Mouse (Mus musculus): ENCODE measurements around the gene Zdhhc14. TPM values are rescaled to one million over a fixed set of nuclear protein-coding genes. Genes with fewer than 3 reads are reported as not detected.

Zdhhc14 gene
- polyA plus RNA-seq, 1 experiment from 2014 or later, result 5.0 TPM

DNA sequence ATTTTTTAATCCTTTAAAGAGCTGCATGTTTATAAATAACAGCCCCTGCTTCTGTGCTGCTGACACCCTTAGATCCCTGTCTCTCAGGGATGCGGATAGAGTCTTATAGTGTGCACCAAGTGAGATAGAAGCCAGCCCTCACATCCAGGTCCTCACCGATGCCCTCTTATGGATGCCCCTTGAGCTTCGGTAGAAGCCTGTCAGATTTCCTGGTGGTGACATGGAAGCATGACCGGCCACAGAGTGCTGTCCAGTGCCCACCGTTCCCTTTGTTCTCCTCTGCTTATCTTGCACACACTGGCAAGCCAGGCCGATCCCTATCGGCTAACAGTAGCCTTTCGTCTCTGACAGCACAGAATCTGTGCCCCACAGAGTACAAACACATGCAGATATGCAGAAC is 183.6 kb downstream of the Zdhhc14 start:
- Histone ChIP-seq H3K27ac (ENCODE audit: low read depth, low read length) (no peak overlapping the region), H3K9me3 (ENCODE audit: control insufficient read depth, low read length) (peaks cover 3% of the 10 kb centered on the region; the same call in 1 of the 2 replicates), H3K27me3 (replicated peaks; ENCODE audit: control insufficient read depth, insufficient read depth, low read length) (no peaks in the 10 kb centered on the region), H3K36me3 (ENCODE audit: control insufficient read depth, insufficient read depth, low read length) (no peaks in the 10 kb centered on the region), H3K4me1 (ENCODE audit: control insufficient read depth, insufficient read depth, low read depth, low read length) (no peaks in the 10 kb centered on the region), H3K9ac (ENCODE audit: low read depth, low read length) (no peak overlapping the region), H3K4me3 (ENCODE audit: low read length) (no peak overlapping the region), H3K4me2 (ENCODE audit: low read length) (no peak overlapping the region)
- WGBS, result 63% methylated on average over 8 of the region's 8 CpGs
- ATAC-seq, result no peak

DNA sequence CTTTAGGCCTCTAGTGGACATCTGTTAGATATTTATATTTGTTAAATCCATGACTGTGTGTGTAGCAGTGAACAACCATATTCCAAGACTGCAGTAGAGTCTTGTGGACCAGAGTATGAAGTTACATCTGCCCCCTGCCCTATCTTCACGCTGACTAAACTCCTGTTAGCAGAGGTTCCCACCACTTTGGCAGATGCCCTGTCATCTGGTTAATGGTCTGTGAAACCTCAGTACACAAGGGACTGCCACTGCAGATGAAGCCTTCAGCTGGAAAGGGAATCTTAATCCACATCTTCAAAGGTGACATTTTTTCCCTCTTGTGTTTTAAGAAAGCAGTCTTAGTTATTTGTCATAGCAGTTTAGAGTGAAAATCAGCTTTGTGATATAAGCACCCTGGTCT is 187.0 kb downstream of the Zdhhc14 start:
- H3K27me3 ChIP-seq (replicated peaks; ENCODE audit: control insufficient read depth, insufficient read depth, low read length), result no peaks in the 10 kb centered on the region
- no peak overlapping the region for H3K27ac ChIP-seq (ENCODE audit: low read depth, low read length)
- no peak overlapping the region for H3K4me3 ChIP-seq (ENCODE audit: low read length)
- no peaks in the 10 kb centered on the region for H3K4me1 ChIP-seq (ENCODE audit: control insufficient read depth, insufficient read depth, low read depth, low read length)
- no peak overlapping the region for H3K9ac ChIP-seq (ENCODE audit: low read depth, low read length)
- no peak overlapping the region for H3K4me2 ChIP-seq (ENCODE audit: low read length)
- WGBS, result 21% methylated on average over 1 of the region's 1 CpGs
- no peak for ATAC-seq
- peaks cover 3% of the 10 kb centered on the region; the same call in 1 of the 2 replicates for H3K9me3 ChIP-seq (ENCODE audit: control insufficient read depth, low read length)
- H3K36me3 ChIP-seq (ENCODE audit: control insufficient read depth, insufficient read depth, low read length), result no peaks in the 10 kb centered on the region

DNA sequence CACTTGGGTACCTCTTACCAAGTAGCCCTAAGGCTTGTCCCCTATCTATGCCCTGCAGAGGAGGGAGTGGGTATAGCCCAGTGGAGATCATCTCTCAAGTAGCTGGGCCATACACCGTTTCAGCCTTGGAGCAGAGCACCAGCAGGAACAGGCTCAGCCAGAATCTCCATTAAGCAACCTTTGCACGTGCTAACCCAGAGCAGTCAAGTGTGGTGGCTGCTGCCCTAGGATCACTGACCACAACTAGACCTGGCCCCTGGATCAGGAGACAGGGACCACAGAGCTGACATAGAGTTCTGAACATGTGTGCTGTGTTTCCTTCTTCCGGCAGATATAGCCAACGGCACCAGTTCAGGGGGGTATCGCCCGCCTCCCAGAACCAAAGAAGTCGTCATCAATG is 193.0 kb downstream of the Zdhhc14 start:
- Histone ChIP-seq H3K27me3 (replicated peaks; ENCODE audit: control insufficient read depth, insufficient read depth, low read length) (no peaks in the 10 kb centered on the region), H3K4me3 (ENCODE audit: low read length) (no peak overlapping the region), H3K4me2 (ENCODE audit: low read length) (no peak overlapping the region), H3K9ac (ENCODE audit: low read depth, low read length) (no peak overlapping the region), H3K9me3 (ENCODE audit: control insufficient read depth, low read length) (no peaks in the 10 kb centered on the region), H3K36me3 (ENCODE audit: control insufficient read depth, insufficient read depth, low read length) (no peaks in the 10 kb centered on the region), H3K4me1 (ENCODE audit: control insufficient read depth, insufficient read depth, low read depth, low read length) (no peaks in the 10 kb centered on the region), H3K27ac (ENCODE audit: low read depth, low read length) (no peak overlapping the region)
- WGBS, result 93% methylated on average over 7 of the region's 7 CpGs
- ATAC-seq, result no peak

DNA sequence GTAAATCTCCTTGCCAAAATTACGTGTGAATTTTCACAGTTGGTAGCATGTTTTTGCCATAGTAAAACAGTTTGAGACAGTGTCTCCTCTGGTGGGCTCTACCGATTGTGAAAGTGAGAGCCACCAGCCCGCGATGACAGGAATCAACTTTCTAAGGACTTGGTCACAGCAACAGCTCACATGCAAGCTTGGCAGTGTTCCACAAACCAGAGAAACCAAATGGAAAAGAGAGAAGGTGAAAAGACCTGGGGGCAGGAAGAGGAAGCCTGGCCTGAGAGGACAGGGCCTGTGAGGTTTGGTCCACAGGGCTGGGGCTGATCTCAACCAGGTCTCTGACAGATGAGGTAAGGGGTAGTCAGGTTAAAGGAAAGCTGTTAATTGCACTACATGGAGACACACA is 195.5 kb downstream of the Zdhhc14 start:
- 80% methylated on average over 4 of the region's 4 CpGs for WGBS
- H3K4me2 ChIP-seq (ENCODE audit: low read length), result no peak overlapping the region
- H3K9me3 ChIP-seq (ENCODE audit: control insufficient read depth, low read length), result no peaks in the 10 kb centered on the region
- H3K4me3 ChIP-seq (ENCODE audit: low read length), result no peak overlapping the region
- no peaks in the 10 kb centered on the region for H3K4me1 ChIP-seq (ENCODE audit: control insufficient read depth, insufficient read depth, low read depth, low read length)
- no peak for ATAC-seq
- no peaks in the 10 kb centered on the region for H3K27me3 ChIP-seq (replicated peaks; ENCODE audit: control insufficient read depth, insufficient read depth, low read length)
- no peak overlapping the region for H3K27ac ChIP-seq (ENCODE audit: low read depth, low read length)
- no peak overlapping the region for H3K9ac ChIP-seq (ENCODE audit: low read depth, low read length)
- no peaks in the 10 kb centered on the region for H3K36me3 ChIP-seq (ENCODE audit: control insufficient read depth, insufficient read depth, low read length)

DNA sequence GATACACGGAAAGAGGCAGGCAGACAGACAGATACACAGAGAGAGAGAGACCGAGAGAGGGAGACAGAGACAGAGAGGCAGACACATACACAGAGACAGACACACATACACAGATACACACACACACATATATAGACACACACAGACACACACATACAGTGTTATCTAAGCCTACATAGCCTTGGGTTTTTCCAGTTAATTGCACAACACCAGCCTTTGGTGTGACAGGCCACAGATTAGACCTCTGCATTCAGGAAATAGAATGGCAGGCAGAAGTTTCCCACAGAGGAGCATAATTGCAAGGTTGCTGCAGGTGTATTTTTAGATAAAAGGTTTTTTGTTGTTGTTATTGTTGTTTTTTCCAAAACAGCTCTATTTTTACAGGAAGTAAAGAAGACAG is 195.9 kb downstream of the Zdhhc14 start:
- no peak overlapping the region for H3K27ac ChIP-seq (ENCODE audit: low read depth, low read length)
- H3K36me3 ChIP-seq (ENCODE audit: control insufficient read depth, insufficient read depth, low read length), result no peaks in the 10 kb centered on the region
- no peaks in the 10 kb centered on the region for H3K27me3 ChIP-seq (replicated peaks; ENCODE audit: control insufficient read depth, insufficient read depth, low read length)
- ATAC-seq, result no peak
- H3K9me3 ChIP-seq (ENCODE audit: control insufficient read depth, low read length), result no peaks in the 10 kb centered on the region
- no peak overlapping the region for H3K4me3 ChIP-seq (ENCODE audit: low read length)
- H3K9ac ChIP-seq (ENCODE audit: low read depth, low read length), result no peak overlapping the region
- H3K4me1 ChIP-seq (ENCODE audit: control insufficient read depth, insufficient read depth, low read depth, low read length), result peaks cover 2% of the 10 kb centered on the region; the same call in 1 of the 2 replicates
- no peak overlapping the region for H3K4me2 ChIP-seq (ENCODE audit: low read length)
- 77% methylated on average over 2 of the region's 2 CpGs for WGBS

DNA sequence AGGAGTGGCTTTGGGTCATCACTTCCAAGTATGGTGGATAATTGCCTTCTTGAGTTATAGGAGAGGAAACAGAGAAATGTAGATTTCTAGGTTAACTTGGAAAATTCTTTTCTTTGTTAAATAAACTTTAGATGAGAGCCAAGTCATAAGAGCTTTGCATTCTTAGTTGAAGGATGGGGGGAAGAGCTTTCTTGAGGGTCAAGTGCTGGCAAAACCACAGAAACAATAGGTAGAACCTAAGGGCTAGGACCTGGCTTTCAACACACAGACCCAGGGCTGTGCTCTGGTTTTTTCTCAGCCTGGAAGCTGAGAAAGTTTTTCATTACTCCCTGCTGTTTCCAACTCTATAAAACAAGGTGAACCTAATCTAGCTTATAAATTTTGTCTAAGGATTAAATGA is 196.3 kb downstream of the Zdhhc14 start:
- no peaks in the 10 kb centered on the region for H3K36me3 ChIP-seq (ENCODE audit: control insufficient read depth, insufficient read depth, low read length)
- peaks cover 3% of the 10 kb centered on the region; the same call in 1 of the 2 replicates for H3K4me1 ChIP-seq (ENCODE audit: control insufficient read depth, insufficient read depth, low read depth, low read length)
- no peak overlapping the region for H3K27ac ChIP-seq (ENCODE audit: low read depth, low read length)
- H3K9me3 ChIP-seq (ENCODE audit: control insufficient read depth, low read length), result no peaks in the 10 kb centered on the region
- no peak overlapping the region for H3K4me2 ChIP-seq (ENCODE audit: low read length)
- no peak overlapping the region for H3K4me3 ChIP-seq (ENCODE audit: low read length)
- ATAC-seq, result no peak
- no peaks in the 10 kb centered on the region for H3K27me3 ChIP-seq (replicated peaks; ENCODE audit: control insufficient read depth, insufficient read depth, low read length)
- no peak overlapping the region for H3K9ac ChIP-seq (ENCODE audit: low read depth, low read length)

DNA sequence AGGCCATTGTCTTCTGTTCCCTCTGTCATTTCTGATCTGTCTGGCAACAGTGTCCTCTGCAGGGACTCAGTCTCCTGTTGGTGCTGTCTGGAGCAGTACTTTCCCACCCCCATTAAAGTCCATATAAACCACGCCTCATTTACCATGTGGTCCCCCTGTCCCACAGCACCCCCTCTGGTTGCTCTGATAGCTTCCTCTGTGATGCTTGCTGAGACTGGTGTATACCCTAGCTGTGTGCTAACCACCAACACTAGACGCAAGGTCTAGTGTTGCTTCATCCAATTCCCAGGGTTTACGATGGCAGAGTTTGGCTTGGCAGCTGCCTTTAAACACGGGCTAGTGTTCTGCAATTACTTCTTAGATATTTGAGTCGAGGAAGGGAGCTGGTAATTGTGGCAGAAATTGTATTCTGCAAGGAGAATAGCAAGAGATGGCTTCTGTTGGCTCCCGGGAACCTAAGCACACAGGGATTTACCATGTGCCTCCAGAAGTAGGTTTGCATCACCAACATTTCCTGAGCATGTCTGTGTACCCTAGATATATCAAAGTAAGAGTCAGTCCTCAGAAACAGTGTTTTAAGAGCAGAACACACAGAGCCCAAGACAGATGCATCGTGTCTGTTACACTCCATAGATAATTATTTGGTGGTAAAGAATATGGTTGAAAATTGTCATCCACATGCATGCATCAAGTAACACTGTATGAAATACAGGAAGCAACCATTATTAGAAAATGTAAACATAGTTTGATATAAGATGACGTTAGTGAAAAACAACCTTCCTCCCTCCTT is 198.6 kb downstream of the Zdhhc14 start:
- 89% methylated on average over 8 of the region's 8 CpGs for WGBS
- H3K9me3 ChIP-seq (ENCODE audit: control insufficient read depth, low read length), result no peaks in the 10 kb centered on the region
- H3K4me3 ChIP-seq (ENCODE audit: low read length), result no peak overlapping the region
- no peak for ATAC-seq
- no peaks in the 10 kb centered on the region for H3K27me3 ChIP-seq (replicated peaks; ENCODE audit: control insufficient read depth, insufficient read depth, low read length)
- no peak overlapping the region for H3K27ac ChIP-seq (ENCODE audit: low read depth, low read length)
- no peaks in the 10 kb centered on the region for H3K36me3 ChIP-seq (ENCODE audit: control insufficient read depth, insufficient read depth, low read length)
- peaks cover 3% of the 10 kb centered on the region; the same call in 1 of the 2 replicates for H3K4me1 ChIP-seq (ENCODE audit: control insufficient read depth, insufficient read depth, low read depth, low read length)
- H3K9ac ChIP-seq (ENCODE audit: low read depth, low read length), result no peak overlapping the region
- no peak overlapping the region for H3K4me2 ChIP-seq (ENCODE audit: low read length)

DNA sequence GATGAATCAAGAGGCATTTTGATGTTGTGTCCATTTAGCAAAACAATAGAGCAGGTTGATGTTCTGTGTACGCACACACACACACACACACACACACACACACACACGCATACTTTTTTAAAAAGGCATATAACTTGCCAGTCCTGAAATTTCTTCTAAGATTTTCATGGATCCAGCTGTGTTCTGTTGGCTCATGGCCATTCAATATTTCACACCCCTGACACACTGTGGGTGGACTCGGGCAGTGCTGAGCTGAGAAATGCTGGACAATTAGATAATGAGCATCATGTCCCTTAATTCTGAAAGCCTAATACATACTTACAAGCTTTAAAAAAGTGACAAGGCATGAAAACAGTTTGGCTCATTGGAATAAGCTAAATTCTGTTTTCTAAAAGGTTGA is 200.3 kb downstream of the Zdhhc14 start:
- H3K27ac ChIP-seq (ENCODE audit: low read depth, low read length), result no peak overlapping the region
- no peaks in the 10 kb centered on the region for H3K36me3 ChIP-seq (ENCODE audit: control insufficient read depth, insufficient read depth, low read length)
- no peak overlapping the region for H3K4me2 ChIP-seq (ENCODE audit: low read length)
- peaks cover 3% of the 10 kb centered on the region; the same call in 1 of the 2 replicates for H3K4me1 ChIP-seq (ENCODE audit: control insufficient read depth, insufficient read depth, low read depth, low read length)
- no peaks in the 10 kb centered on the region for H3K27me3 ChIP-seq (replicated peaks; ENCODE audit: control insufficient read depth, insufficient read depth, low read length)
- WGBS, result 73% methylated on average over 3 of the region's 3 CpGs
- ATAC-seq, result no peak
- H3K9ac ChIP-seq (ENCODE audit: low read depth, low read length), result no peak overlapping the region
- H3K9me3 ChIP-seq (ENCODE audit: control insufficient read depth, low read length), result no peaks in the 10 kb centered on the region
- H3K4me3 ChIP-seq (ENCODE audit: low read length), result no peak overlapping the region

DNA sequence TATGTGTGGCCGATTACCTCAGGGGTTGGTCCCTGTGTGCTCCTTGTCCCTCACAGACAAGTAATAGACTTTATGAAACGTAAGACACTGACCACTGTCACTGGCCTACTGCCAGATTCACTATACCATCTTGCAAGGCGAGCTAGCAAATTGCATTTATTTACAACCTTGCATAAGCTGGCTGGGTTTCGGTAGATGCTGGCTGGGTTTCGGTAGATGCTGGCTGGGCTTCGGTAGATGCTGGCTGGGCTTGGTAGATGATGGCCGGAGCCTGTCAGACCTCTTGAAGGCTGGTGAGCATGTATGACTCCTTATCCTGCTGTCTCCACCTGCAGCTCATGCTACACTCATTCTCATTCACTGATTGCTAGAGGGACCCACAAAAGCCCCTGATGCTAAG is 200.9 kb downstream of the Zdhhc14 start:
- Histone ChIP-seq H3K4me2 (ENCODE audit: low read length) (no peak overlapping the region), H3K9ac (ENCODE audit: low read depth, low read length) (no peak overlapping the region), H3K4me1 (ENCODE audit: control insufficient read depth, insufficient read depth, low read depth, low read length) (peaks cover 3% of the 10 kb centered on the region; the same call in 1 of the 2 replicates), H3K27ac (ENCODE audit: low read depth, low read length) (no peak overlapping the region), H3K36me3 (ENCODE audit: control insufficient read depth, insufficient read depth, low read length) (no peaks in the 10 kb centered on the region), H3K27me3 (replicated peaks; ENCODE audit: control insufficient read depth, insufficient read depth, low read length) (no peaks in the 10 kb centered on the region), H3K9me3 (ENCODE audit: control insufficient read depth, low read length) (no peaks in the 10 kb centered on the region), H3K4me3 (ENCODE audit: low read length) (no peak overlapping the region)
- 73% methylated on average over 7 of the region's 7 CpGs for WGBS
- ATAC-seq, result no peak

Measured in hindbrain, embryonic 16.5 days (tissue).